Mouse (Mus musculus): ENCODE measurements around the gene Nat8f4. TPM values are rescaled to one million over a fixed set of nuclear protein-coding genes. Genes with fewer than 3 reads are reported as not detected.
A peak's percentile ranks its signal among the peaks of the same experiment; 100 is the strongest.
"Not testable (repeated sequence)": the region's sequence is repeated elsewhere in the genome, so short reads cannot be mapped to it uniquely, and the experiment has no call there.

The Nat8f4 gene
- 0.75 and 1.1 TPM in 2 replicates for polyA plus RNA-seq (2011; ENCODE audit: insufficient read depth, insufficient read length, low replicate concordance, missing spikeins)

GRCm38 (mm10) chr6:85904642-85905061 lies at the start of gene Nat8f4:
TSS of gene Nat8f4 (minus strand) at chr6:85904884.
- TF ChIP-seq CTCF (IDR thresholded peaks at IDR 0.05; ENCODE audit: control insufficient read depth, insufficient read depth, low read length): peak; percentile 74
- 13% methylated on average over 20 of the region's 20 CpGs for WGBS
- H3K4me1 ChIP-seq (ENCODE audit: control insufficient read depth, insufficient read depth, low read length); H3K27ac ChIP-seq (ENCODE audit: control insufficient read depth, insufficient read depth, low read depth, low read length, poor library complexity): not testable (repeated sequence)
- H3K4me3 ChIP-seq (replicated peaks; ENCODE audit: control insufficient read depth, low read depth, low read length): peak within 1 kb of the TSS; percentile 71

GRCm38 (mm10) chr6:85948549-85948948 lies 43.9 kb upstream of the Nat8f4 start:
- 88% methylated on average over 6 of the region's 6 CpGs for WGBS
- H3K27ac ChIP-seq (ENCODE audit: control insufficient read depth, insufficient read depth, low read depth, low read length, poor library complexity): no peak overlapping the region
- H3K4me1 ChIP-seq (ENCODE audit: control insufficient read depth, insufficient read depth, low read length): no peaks in the 10 kb centered on the region
- no peak overlapping the region for H3K4me3 ChIP-seq (replicated peaks; ENCODE audit: control insufficient read depth, low read depth, low read length)
- no peak for TF ChIP-seq CTCF (IDR thresholded peaks at IDR 0.05; ENCODE audit: control insufficient read depth, insufficient read depth, low read length)
- no peak for TF ChIP-seq POLR2A (IDR thresholded peaks at IDR 0.05; ENCODE audit: borderline replicate concordance, control insufficient read depth, low read depth, low read length)

GRCm38 (mm10) chr6:85942469-85942868 lies 37.8 kb upstream of the Nat8f4 start:
- Histone ChIP-seq H3K4me3 (replicated peaks; ENCODE audit: control insufficient read depth, low read depth, low read length) (no peak overlapping the region), H3K27ac (ENCODE audit: control insufficient read depth, insufficient read depth, low read depth, low read length, poor library complexity) (no peak overlapping the region), H3K4me1 (ENCODE audit: control insufficient read depth, insufficient read depth, low read length) (no peaks in the 10 kb centered on the region; the same call in 1 of the 2 replicates)
- 92% methylated on average over 3 of the region's 3 CpGs for WGBS
- TF ChIP-seq POLR2A (IDR thresholded peaks at IDR 0.05; ENCODE audit: borderline replicate concordance, control insufficient read depth, low read depth, low read length) (no peak), CTCF (IDR thresholded peaks at IDR 0.05; ENCODE audit: control insufficient read depth, insufficient read depth, low read length) (no peak)

GRCm38 (mm10) chr6:85938701-85939100 lies 34.0 kb upstream of the Nat8f4 start:
- 85% methylated on average over 10 of the region's 10 CpGs for WGBS
- TF ChIP-seq CTCF (IDR thresholded peaks at IDR 0.05; ENCODE audit: control insufficient read depth, insufficient read depth, low read length): no peak
- TF ChIP-seq POLR2A (IDR thresholded peaks at IDR 0.05; ENCODE audit: borderline replicate concordance, control insufficient read depth, low read depth, low read length): no peak
- Histone ChIP-seq H3K4me1 (ENCODE audit: control insufficient read depth, insufficient read depth, low read length) (no peaks in the 10 kb centered on the region; the same call in 1 of the 2 replicates), H3K4me3 (replicated peaks; ENCODE audit: control insufficient read depth, low read depth, low read length) (no peak overlapping the region), H3K27ac (ENCODE audit: control insufficient read depth, insufficient read depth, low read depth, low read length, poor library complexity) (no peak overlapping the region)

GRCm38 (mm10) chr6:85936508-85937465 lies 32.1 kb upstream of the Nat8f4 start:
- TF ChIP-seq CTCF (IDR thresholded peaks at IDR 0.05; ENCODE audit: control insufficient read depth, insufficient read depth, low read length): peak; percentile 47; the same call in 1 of the 2 replicates
- TF ChIP-seq POLR2A (IDR thresholded peaks at IDR 0.05; ENCODE audit: borderline replicate concordance, control insufficient read depth, low read depth, low read length): peak; percentile 9; the same call in 1 of the 2 replicates
- Histone ChIP-seq H3K4me3 (replicated peaks; ENCODE audit: control insufficient read depth, low read depth, low read length) (peak overlapping the region; percentile 83), H3K27ac (ENCODE audit: control insufficient read depth, insufficient read depth, low read depth, low read length, poor library complexity) (peak overlapping the region; percentile 49; the same call in 1 of the 2 replicates)
- H3K4me1 ChIP-seq (ENCODE audit: control insufficient read depth, insufficient read depth, low read length): not testable (repeated sequence)
- under 1% methylated on average over 48 of the region's 50 CpGs for WGBS

GRCm38 (mm10) chr6:85935646-85936045 lies 31.0 kb upstream of the Nat8f4 start:
- no peaks in the 10 kb centered on the region; the same call in 1 of the 2 replicates for H3K4me1 ChIP-seq (ENCODE audit: control insufficient read depth, insufficient read depth, low read length)
- H3K4me3 ChIP-seq (replicated peaks; ENCODE audit: control insufficient read depth, low read depth, low read length): no peak overlapping the region
- TF ChIP-seq POLR2A (IDR thresholded peaks at IDR 0.05; ENCODE audit: borderline replicate concordance, control insufficient read depth, low read depth, low read length) (no peak), CTCF (IDR thresholded peaks at IDR 0.05; ENCODE audit: control insufficient read depth, insufficient read depth, low read length) (peak; percentile 17; the same call in 1 of the 2 replicates)
- H3K27ac ChIP-seq (ENCODE audit: control insufficient read depth, insufficient read depth, low read depth, low read length, poor library complexity): no peak overlapping the region
- WGBS: 62% methylated on average over 3 of the region's 3 CpGs

GRCm38 (mm10) chr6:85934047-85934446 lies 29.4 kb upstream of the Nat8f4 start:
- H3K4me3 ChIP-seq (replicated peaks; ENCODE audit: control insufficient read depth, low read depth, low read length): no peak overlapping the region
- H3K4me1 ChIP-seq (ENCODE audit: control insufficient read depth, insufficient read depth, low read length): no peaks in the 10 kb centered on the region; the same call in 1 of the 2 replicates
- WGBS: 73% methylated on average over 8 of the region's 8 CpGs
- no peak for TF ChIP-seq CTCF (IDR thresholded peaks at IDR 0.05; ENCODE audit: control insufficient read depth, insufficient read depth, low read length)
- no peak for TF ChIP-seq POLR2A (IDR thresholded peaks at IDR 0.05; ENCODE audit: borderline replicate concordance, control insufficient read depth, low read depth, low read length)
- H3K27ac ChIP-seq (ENCODE audit: control insufficient read depth, insufficient read depth, low read depth, low read length, poor library complexity): no peak overlapping the region

- Histone ChIP-seq H3K4me3 (replicated peaks; ENCODE audit: control insufficient read depth, low read depth, low read length) (no peak overlapping the region), H3K4me1 (ENCODE audit: control insufficient read depth, insufficient read depth, low read length) (no peaks in the 10 kb centered on the region), H3K27ac (ENCODE audit: control insufficient read depth, insufficient read depth, low read depth, low read length, poor library complexity) (no peak overlapping the region)
- TF ChIP-seq CTCF (IDR thresholded peaks at IDR 0.05; ENCODE audit: control insufficient read depth, insufficient read depth, low read length): no peak
- TF ChIP-seq POLR2A (IDR thresholded peaks at IDR 0.05; ENCODE audit: borderline replicate concordance, control insufficient read depth, low read depth, low read length): no peak
- 52% methylated on average over 1 of the region's 1 CpGs for WGBS
Measured at GRCm38 (mm10) chr6:85929312-85929711, 24.6 kb upstream of the Nat8f4 start.
